Mouse (Mus musculus): Measurements from ENCODE around the gene Olfr731. TPM values are rescaled to one million over a fixed set of nuclear protein-coding genes. Genes with fewer than 3 reads are reported as not detected.

Gene Olfr731
- not detected in 2 replicates for polyA plus RNA-seq (2015; fragmentation: Nextera tagmentation; extraction: Ambion mirVana)

GRCm38 (mm10) chr14:50241766-50242165 is at the start of gene Olfr731:
Gene Olfr731, minus strand, starts transcription at chr14:50241866.
- no peaks in the 10 kb centered on the region for H3K4me1 ChIP-seq (ENCODE audit: insufficient read depth, low read length)
- no peak for ATAC-seq (ENCODE audit: low FRiP score, low TSS enrichment)
- H3K4me2 ChIP-seq (replicated peaks; ENCODE audit: low read depth, low read length) = no peak within 1 kb of the TSS
- no peaks in the 10 kb centered on the region for H3K9me3 ChIP-seq (ENCODE audit: low read length)
- 86% methylated on average over 4 of the region's 4 CpGs for WGBS
- no peak within 1 kb of the TSS for H3K9ac ChIP-seq (replicated peaks; ENCODE audit: low read length)
- H3K4me3 ChIP-seq (ENCODE audit: low read length) = no peak within 1 kb of the TSS
- H3K36me3 ChIP-seq (ENCODE audit: insufficient read depth, low read length) = no peaks in the 10 kb centered on the region
- H3K27ac ChIP-seq (ENCODE audit: low read length) = no peak within 1 kb of the TSS
- H3K27me3 ChIP-seq (ENCODE audit: insufficient read depth, low read length) = no peaks in the 10 kb centered on the region

GRCm38 (mm10) chr14:50284106-50284505 is 42.4 kb upstream of the Olfr731 start, which contains the start of gene Olfr732:
Gene Olfr732, minus strand, starts transcription at chr14:50284206.
- Histone ChIP-seq H3K4me1 (ENCODE audit: insufficient read depth, low read length) (no peaks in the 10 kb centered on the region), H3K27ac (ENCODE audit: low read length) (no peak within 1 kb of the TSS), H3K36me3 (ENCODE audit: insufficient read depth, low read length) (no peaks in the 10 kb centered on the region), H3K4me3 (ENCODE audit: low read length) (no peak within 1 kb of the TSS), H3K9me3 (ENCODE audit: low read length) (no peaks in the 10 kb centered on the region), H3K27me3 (ENCODE audit: insufficient read depth, low read length) (no peaks in the 10 kb centered on the region), H3K9ac (replicated peaks; ENCODE audit: low read length) (no peak within 1 kb of the TSS), H3K4me2 (replicated peaks; ENCODE audit: low read depth, low read length) (no peak within 1 kb of the TSS)
- no peak for ATAC-seq (ENCODE audit: low FRiP score, low TSS enrichment)
- 100% methylated on average over 1 of the region's 1 CpGs for WGBS

GRCm38 (mm10) chr14:50188098-50188497 is 53.6 kb downstream of the Olfr731 start, which contains the start of gene Olfr730:
Gene Olfr730, minus strand, starts transcription at chr14:50188198.
- Histone ChIP-seq H3K36me3 (ENCODE audit: insufficient read depth, low read length) (no peaks in the 10 kb centered on the region), H3K27me3 (ENCODE audit: insufficient read depth, low read length) (no peaks in the 10 kb centered on the region), H3K27ac (ENCODE audit: low read length) (no peak within 1 kb of the TSS), H3K4me3 (ENCODE audit: low read length) (no peak within 1 kb of the TSS), H3K4me2 (replicated peaks; ENCODE audit: low read depth, low read length) (no peak within 1 kb of the TSS), H3K4me1 (ENCODE audit: insufficient read depth, low read length) (no peaks in the 10 kb centered on the region), H3K9ac (replicated peaks; ENCODE audit: low read length) (no peak within 1 kb of the TSS), H3K9me3 (ENCODE audit: low read length) (no peaks in the 10 kb centered on the region)
- WGBS = 62% methylated on average over 1 of the region's 1 CpGs
- ATAC-seq (ENCODE audit: low FRiP score, low TSS enrichment) = no peak

Other genes starting within 250 kb of the Olfr731 start
- not detected in 2 replicates for gene Olfr725, start 201.5 kb downstream of the Olfr731 start, polyA plus RNA-seq (2015; fragmentation: Nextera tagmentation; extraction: Ambion mirVana)
- gene Olfr726, start 150.9 kb downstream of the Olfr731 start, polyA plus RNA-seq (2015; fragmentation: Nextera tagmentation; extraction: Ambion mirVana) = not detected in 2 replicates
- gene Olfr727, start 118.7 kb downstream of the Olfr731 start, polyA plus RNA-seq (2015; fragmentation: Nextera tagmentation; extraction: Ambion mirVana) = not detected in 2 replicates
- not detected in 2 replicates for gene Olfr728, start 99.2 kb downstream of the Olfr731 start, polyA plus RNA-seq (2015; fragmentation: Nextera tagmentation; extraction: Ambion mirVana)
- gene Olfr729, start 89.0 kb downstream of the Olfr731 start, polyA plus RNA-seq (2015; fragmentation: Nextera tagmentation; extraction: Ambion mirVana) = not detected in 2 replicates
- not detected in 2 replicates for gene Olfr730, start 53.7 kb downstream of the Olfr731 start, polyA plus RNA-seq (2015; fragmentation: Nextera tagmentation; extraction: Ambion mirVana)
- not detected in 2 replicates for gene Olfr732, start 42.3 kb upstream of the Olfr731 start, polyA plus RNA-seq (2015; fragmentation: Nextera tagmentation; extraction: Ambion mirVana)
- gene Olfr733, start 59.7 kb upstream of the Olfr731 start, polyA plus RNA-seq (2015; fragmentation: Nextera tagmentation; extraction: Ambion mirVana) = not detected in 2 replicates
- gene Olfr734, start 84.9 kb upstream of the Olfr731 start, polyA plus RNA-seq (2015; fragmentation: Nextera tagmentation; extraction: Ambion mirVana) = not detected in 2 replicates
- not detected in 2 replicates for gene Olfr735, start 107.0 kb upstream of the Olfr731 start, polyA plus RNA-seq (2015; fragmentation: Nextera tagmentation; extraction: Ambion mirVana)
- gene Tlr11, start 116.0 kb upstream of the Olfr731 start, polyA plus RNA-seq (2015; fragmentation: Nextera tagmentation; extraction: Ambion mirVana) = not detected in 2 replicates
- not detected in 2 replicates for gene Olfr736, start 139.3 kb upstream of the Olfr731 start, polyA plus RNA-seq (2015; fragmentation: Nextera tagmentation; extraction: Ambion mirVana)
- gene Olfr738, start 165.7 kb upstream of the Olfr731 start, polyA plus RNA-seq (2015; fragmentation: Nextera tagmentation; extraction: Ambion mirVana) = not detected in 2 replicates
- gene Olfr739, start 176.8 kb upstream of the Olfr731 start, polyA plus RNA-seq (2015; fragmentation: Nextera tagmentation; extraction: Ambion mirVana) = not detected in 2 replicates
- gene Olfr740, start 203.7 kb upstream of the Olfr731 start, polyA plus RNA-seq (2015; fragmentation: Nextera tagmentation; extraction: Ambion mirVana) = not detected in 2 replicates
- gene Olfr741, start 230.9 kb upstream of the Olfr731 start, polyA plus RNA-seq (2015; fragmentation: Nextera tagmentation; extraction: Ambion mirVana) = not detected in 2 replicates

Measured in kidney, embryonic 16.5 days (tissue).